Mouse (Mus musculus) liver, embryonic 14.5 days (tissue): ENCODE data around the gene Nectin2.

ENCODE experiments used
- CTCF ChIP-seq: IDR thresholded peaks from 2 replicates; pipeline ENCODE4 v1.5.1; 2016; ENCODE audit warnings: antibody characterized with exemption, low read depth, control low read depth
- EP300 ChIP-seq: IDR thresholded peaks from 2 replicates; pipeline ENCODE4 v1.6.1; 2016; ENCODE audit warnings: antibody characterized with exemption, low read depth

DNA sequence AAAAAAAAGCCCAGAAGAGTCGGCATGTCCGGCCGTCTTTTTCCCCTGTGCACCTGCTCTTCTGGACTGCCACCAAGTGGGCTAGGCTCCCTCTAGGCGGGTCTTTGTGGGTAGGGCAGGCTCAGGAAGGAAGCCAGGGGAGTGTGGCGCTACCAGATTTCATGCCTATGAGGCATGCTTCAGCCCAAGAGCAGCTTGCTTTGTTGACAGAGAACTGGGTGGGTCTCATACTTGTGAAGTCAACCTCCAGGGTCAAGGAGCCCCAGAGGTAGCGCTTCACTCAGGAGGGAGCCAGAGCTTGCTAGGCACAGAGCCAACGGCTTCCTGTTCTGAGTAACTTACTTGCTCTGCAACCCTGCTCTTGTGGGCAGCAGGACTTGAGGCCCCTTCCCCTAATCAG, 3.3 kb upstream of the Nectin2 start:
- TF ChIP-seq EP300 (no peak), CTCF (no peak)
